Mouse (Mus musculus): ENCODE data around the gene Zfhx3. TPM values are rescaled to one million over a fixed set of nuclear protein-coding genes. Genes with fewer than 3 reads are reported as not detected.

Gene Zfhx3
- polyA plus RNA-seq, 1 experiment from 2014 or later: 22.8 TPM

DNA sequence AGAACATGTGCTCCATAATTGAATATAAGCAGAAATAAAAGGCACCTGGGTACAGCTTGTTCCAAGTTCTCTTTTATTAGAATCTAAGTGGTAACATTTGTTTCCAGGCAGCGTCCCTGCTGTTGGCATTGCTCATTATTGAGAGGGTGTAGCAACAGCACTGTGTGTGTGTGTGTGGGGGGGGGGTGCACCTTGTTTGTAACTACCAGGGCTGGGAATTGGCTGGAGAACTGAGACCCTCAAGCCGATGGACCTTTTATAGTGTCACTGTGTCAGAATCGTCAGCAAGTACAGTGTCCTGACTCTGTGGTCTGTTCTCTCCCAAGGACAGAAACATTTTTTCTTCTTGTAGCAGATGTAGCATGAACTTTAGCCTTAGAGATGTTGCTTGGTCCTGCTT is 77.2 kb downstream of the Zfhx3 start:
- ATAC-seq (ENCODE audit: low FRiP score): no peak
- Histone ChIP-seq H3K36me3 (no peaks in the 10 kb centered on the region), H3K4me2 (no peak overlapping the region), H3K4me3 (replicated peaks) (no peak overlapping the region), H3K27me3 (replicated peaks) (no peaks in the 10 kb centered on the region), H3K9ac (replicated peaks) (no peak overlapping the region), H3K9me3 (replicated peaks) (no peaks in the 10 kb centered on the region), H3K4me1 (0 out of 2 replicates have a peak, but pooled peaks cover 4% of the 10 kb centered on the region), H3K27ac (replicated peaks) (no peak overlapping the region)
- 69% methylated on average over 3 of the region's 3 CpGs for WGBS

DNA sequence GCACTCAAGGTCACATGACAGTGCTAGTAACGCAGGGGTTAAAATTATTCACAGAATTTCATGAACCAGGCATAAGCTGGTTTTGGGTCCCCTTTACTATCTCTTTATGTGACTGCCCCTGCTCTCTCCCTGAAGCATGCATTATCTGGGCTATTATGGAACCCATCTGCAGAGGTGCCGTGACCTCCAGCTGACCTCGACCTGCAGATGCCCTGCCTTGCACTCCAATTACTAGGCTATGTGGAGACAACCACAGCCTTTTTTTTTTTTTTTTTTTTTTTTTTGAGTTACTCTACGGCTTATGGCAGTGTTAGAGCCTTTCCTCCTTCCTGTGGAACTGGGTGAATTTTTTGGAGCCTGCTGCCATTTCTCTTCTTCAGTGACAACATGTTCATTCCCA is 80.0 kb downstream of the Zfhx3 start:
- Histone ChIP-seq H3K4me3 (replicated peaks) (no peak overlapping the region), H3K27ac (replicated peaks) (no peak overlapping the region), H3K27me3 (replicated peaks) (no peaks in the 10 kb centered on the region), H3K4me2 (no peak overlapping the region), H3K9me3 (replicated peaks) (no peaks in the 10 kb centered on the region), H3K9ac (replicated peaks) (no peak overlapping the region), H3K4me1 (peaks cover 8% of the 10 kb centered on the region), H3K36me3 (no peaks in the 10 kb centered on the region)
- no peak for ATAC-seq (ENCODE audit: low FRiP score)
- 54% methylated on average over 4 of the region's 4 CpGs for WGBS

DNA sequence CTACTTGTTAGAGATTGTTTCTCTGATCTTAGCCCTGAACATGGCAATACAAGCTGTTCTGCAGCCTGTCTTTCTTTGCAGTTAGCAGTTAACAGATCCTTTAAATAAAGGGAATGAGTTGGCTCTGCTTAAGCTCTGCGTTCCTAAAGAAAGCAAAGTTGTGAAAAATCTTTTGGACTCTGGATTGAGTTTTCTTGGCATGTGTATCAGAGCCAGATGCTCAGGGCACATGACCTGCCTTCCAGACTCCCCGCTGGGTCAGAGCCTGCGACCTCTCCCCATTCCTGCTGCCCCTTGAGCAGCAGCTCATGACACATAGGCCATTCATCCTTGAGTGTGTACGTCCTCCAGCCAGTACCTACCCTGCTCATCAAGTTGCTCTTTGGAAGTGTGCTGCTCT is 81.9 kb downstream of the Zfhx3 start:
- Histone ChIP-seq H3K9me3 (replicated peaks) (no peaks in the 10 kb centered on the region), H3K27ac (replicated peaks) (no peak overlapping the region), H3K4me1 (peaks cover 19% of the 10 kb centered on the region), H3K4me3 (replicated peaks) (no peak overlapping the region), H3K4me2 (no peak overlapping the region), H3K27me3 (replicated peaks) (no peaks in the 10 kb centered on the region), H3K9ac (replicated peaks) (no peak overlapping the region), H3K36me3 (no peaks in the 10 kb centered on the region)
- 79% methylated on average over 4 of the region's 4 CpGs for WGBS
- no peak for ATAC-seq (ENCODE audit: low FRiP score)

DNA sequence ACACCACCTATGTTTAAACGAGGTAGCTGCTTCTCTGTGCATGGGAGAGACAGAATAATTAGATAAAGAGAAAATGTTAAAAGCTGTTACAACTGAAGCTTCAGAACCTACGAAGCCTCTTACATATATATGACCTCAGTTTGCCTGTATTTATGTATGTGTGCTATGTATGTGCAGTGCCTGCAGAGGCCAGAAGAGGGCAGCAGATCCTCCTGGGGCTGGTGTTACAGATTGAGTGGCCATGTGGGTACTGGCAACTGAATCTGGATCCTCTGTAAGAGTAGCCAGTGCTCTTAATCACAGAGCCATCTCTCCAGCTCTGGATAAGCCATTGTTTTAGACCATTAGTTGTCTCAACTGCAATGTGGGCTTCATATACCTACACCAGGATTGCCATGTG is 82.8 kb downstream of the Zfhx3 start:
- no peak overlapping the region for H3K4me2 ChIP-seq
- H3K27ac ChIP-seq (replicated peaks): no peak overlapping the region
- H3K9me3 ChIP-seq (replicated peaks): no peaks in the 10 kb centered on the region
- no peak overlapping the region for H3K9ac ChIP-seq (replicated peaks)
- no peaks in the 10 kb centered on the region for H3K27me3 ChIP-seq (replicated peaks)
- no peaks in the 10 kb centered on the region for H3K36me3 ChIP-seq
- ATAC-seq (ENCODE audit: low FRiP score): no peak
- no peak overlapping the region for H3K4me3 ChIP-seq (replicated peaks)
- 88% methylated on average over 2 of the region's 2 CpGs for WGBS
- peaks cover 19% of the 10 kb centered on the region for H3K4me1 ChIP-seq

DNA sequence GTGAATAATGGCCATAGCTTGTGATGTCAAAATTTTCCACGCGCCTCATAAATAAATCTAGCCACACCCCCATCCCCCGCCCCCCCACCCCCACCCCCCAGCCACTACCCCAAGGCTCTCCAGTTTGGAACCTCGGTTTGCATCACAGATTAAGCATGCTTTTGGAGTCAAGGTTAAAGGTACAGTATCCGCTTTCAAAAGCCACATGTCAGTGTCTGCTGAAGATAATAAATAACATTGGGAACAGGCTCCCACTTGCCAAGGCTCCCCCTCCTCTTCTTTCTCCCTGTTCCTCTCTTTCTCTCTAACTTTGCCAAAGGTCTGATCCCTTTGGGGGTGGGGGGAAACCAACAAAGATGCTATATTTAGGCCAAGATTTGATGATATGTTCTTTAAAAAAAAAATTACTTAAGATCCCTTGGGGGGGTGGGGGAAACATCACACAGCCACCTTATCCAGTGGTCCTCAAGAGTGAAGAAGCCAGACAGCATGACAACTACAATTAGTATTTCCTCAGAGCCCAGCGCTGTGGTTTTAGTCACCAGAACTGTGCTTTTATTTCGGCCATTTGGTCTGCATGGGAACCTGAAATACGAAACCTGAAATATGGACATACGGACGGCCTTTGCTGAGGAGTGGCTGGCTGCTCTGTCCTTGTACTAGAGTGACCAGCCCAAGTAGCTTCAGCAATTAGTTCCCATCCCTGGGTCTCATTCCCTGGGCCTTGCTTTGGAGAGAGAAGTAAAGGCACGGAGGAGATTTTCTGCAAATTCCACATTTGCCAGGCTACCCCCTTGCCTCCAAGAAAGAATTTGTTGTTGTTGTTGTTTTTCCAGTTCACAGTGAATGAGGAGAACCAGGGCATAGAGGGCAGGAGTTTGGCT is 84.4 kb downstream of the Zfhx3 start:
- Histone ChIP-seq H3K4me2 (peak overlapping the region; percentile 50), H3K36me3 (no peaks in the 10 kb centered on the region), H3K27me3 (replicated peaks) (no peaks in the 10 kb centered on the region), H3K9me3 (replicated peaks) (no peaks in the 10 kb centered on the region), H3K27ac (replicated peaks) (0 out of 2 replicates have a peak overlapping the region, but pooled peaks have one; percentile 23), H3K4me1 (peaks cover 19% of the 10 kb centered on the region), H3K4me3 (replicated peaks) (no peak overlapping the region), H3K9ac (replicated peaks) (no peak overlapping the region)
- ATAC-seq (ENCODE audit: low FRiP score): no peak
- 67% methylated on average over 11 of the region's 11 CpGs for WGBS

DNA sequence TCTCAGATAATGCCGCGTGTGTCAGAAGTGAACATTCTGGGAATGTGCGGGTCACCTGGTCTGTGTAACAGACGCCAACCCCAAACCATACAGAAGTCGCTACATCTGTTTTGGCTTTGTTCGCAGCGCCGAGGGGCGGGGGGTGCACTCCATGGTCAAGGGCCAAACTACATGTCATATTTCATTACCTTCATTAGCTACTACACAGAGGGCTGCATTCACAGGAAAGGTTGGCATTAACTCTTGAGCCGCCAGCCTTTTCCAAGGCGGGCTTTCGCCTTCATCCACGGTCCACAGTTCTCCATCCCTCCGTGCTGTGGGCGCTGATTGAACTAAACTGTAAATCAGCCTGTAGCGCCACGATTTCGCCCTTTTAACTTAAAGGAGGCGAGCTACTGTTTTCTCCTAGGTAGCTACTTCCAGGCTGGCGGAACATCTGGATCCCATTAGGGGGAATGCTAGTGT is 85.1 kb downstream of the Zfhx3 start:
- no peaks in the 10 kb centered on the region for H3K27me3 ChIP-seq (replicated peaks)
- no peaks in the 10 kb centered on the region for H3K36me3 ChIP-seq
- no peaks in the 10 kb centered on the region for H3K9me3 ChIP-seq (replicated peaks)
- H3K4me3 ChIP-seq (replicated peaks): peak overlapping the region; percentile 16
- WGBS: 32% methylated on average over 20 of the region's 20 CpGs
- H3K9ac ChIP-seq (replicated peaks): no peak overlapping the region
- peaks cover 19% of the 10 kb centered on the region for H3K4me1 ChIP-seq
- H3K27ac ChIP-seq (replicated peaks): no peak overlapping the region
- peak overlapping the region; percentile 50 for H3K4me2 ChIP-seq
- no peak for ATAC-seq (ENCODE audit: low FRiP score)

DNA sequence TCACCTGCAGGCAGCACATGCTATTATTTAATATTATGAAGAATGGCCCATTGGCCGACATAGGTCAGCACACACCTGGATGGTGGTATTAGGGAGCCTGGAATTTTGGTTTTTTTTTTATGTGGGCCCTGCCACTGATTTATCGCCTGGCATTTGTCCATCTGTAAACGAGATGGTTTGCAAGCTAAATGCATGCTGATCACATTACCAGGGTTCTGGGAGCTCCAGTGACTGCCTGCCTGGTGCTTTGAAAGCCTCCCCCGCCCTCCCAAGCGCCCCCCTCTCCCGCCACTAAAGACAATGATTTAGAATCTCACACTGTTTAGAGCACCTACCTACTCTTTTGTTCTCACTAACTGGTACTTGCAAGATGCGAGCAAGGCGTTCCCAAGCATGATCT is 86.0 kb downstream of the Zfhx3 start:
- Histone ChIP-seq H3K4me1 (peaks cover 19% of the 10 kb centered on the region), H3K27ac (replicated peaks) (no peak overlapping the region), H3K36me3 (no peaks in the 10 kb centered on the region), H3K4me2 (no peak overlapping the region), H3K4me3 (replicated peaks) (no peak overlapping the region), H3K9ac (replicated peaks) (no peak overlapping the region), H3K27me3 (replicated peaks) (no peaks in the 10 kb centered on the region), H3K9me3 (replicated peaks) (no peaks in the 10 kb centered on the region)
- no peak for ATAC-seq (ENCODE audit: low FRiP score)
- 42% methylated on average over 8 of the region's 8 CpGs for WGBS

DNA sequence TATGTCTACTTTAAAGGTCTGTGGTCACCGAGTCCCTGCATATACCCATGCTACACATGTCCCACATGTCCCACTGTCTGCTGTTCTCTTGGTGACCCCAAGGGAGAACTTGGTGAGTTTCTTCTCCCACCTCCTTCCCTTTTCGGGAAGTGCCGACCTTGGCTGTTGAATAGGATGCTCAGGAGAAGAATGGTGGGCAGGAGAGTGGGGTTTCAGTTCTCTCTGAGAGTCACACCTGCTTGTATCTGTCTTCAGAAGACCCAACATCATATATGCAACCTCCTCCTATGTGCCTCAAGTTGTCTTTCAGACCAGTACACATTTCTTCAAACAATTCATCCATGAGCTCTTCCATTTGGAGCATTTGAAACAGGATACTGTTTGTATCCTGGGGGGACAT is 88.7 kb downstream of the Zfhx3 start:
- H3K27me3 ChIP-seq (replicated peaks): no peaks in the 10 kb centered on the region
- H3K4me1 ChIP-seq: peaks cover 19% of the 10 kb centered on the region
- WGBS: 83% methylated on average over 3 of the region's 3 CpGs
- H3K36me3 ChIP-seq: no peaks in the 10 kb centered on the region
- H3K4me2 ChIP-seq: no peak overlapping the region
- no peak overlapping the region for H3K4me3 ChIP-seq (replicated peaks)
- H3K9ac ChIP-seq (replicated peaks): no peak overlapping the region
- no peaks in the 10 kb centered on the region for H3K9me3 ChIP-seq (replicated peaks)
- H3K27ac ChIP-seq (replicated peaks): no peak overlapping the region
- no peak for ATAC-seq (ENCODE audit: low FRiP score)

DNA sequence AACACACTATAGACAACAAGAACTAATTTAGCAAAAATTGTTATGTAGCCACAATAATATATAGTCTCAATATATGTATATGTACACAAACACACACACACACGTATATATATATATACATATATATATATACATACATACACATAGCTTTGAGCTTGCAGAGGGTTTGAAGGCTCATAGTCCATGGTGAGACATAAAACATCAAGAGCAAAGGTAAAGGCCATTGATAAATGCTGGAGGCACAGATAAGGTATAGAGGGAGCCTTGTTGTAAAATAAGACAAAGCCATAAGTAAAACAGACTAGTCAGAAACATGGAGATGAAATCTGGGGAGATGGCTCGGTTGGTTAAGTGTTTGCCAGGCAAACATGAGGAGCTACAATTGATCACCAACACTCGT is 91.6 kb downstream of the Zfhx3 start:
- Histone ChIP-seq H3K9me3 (replicated peaks) (no peaks in the 10 kb centered on the region), H3K4me2 (no peak overlapping the region), H3K4me1 (no peaks in the 10 kb centered on the region), H3K27ac (replicated peaks) (no peak overlapping the region), H3K9ac (replicated peaks) (no peak overlapping the region), H3K36me3 (no peaks in the 10 kb centered on the region), H3K27me3 (replicated peaks) (no peaks in the 10 kb centered on the region), H3K4me3 (replicated peaks) (no peak overlapping the region)
- 87% methylated on average over 3 of the region's 3 CpGs for WGBS
- ATAC-seq (ENCODE audit: low FRiP score): no peak

DNA sequence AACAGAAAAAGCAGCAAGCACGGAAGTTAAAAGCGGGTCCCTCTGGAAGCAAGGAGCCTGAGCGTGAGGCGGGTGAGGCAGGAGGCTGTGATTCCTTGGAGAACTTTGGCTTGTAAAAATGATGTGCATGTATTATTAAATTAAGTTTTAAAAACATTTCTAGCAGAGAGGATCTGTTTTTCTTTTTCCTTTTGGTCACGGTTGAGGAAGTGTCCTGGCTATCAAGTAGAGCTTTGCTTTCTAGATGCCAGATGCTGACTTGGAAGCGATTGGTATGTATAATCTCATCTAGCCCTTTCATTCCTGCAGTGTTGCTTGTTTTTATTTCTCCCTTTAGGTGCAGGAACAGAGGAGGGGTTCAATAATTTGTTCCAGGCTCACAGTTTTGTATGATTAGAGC is 92.3 kb downstream of the Zfhx3 start:
- WGBS: 70% methylated on average over 6 of the region's 6 CpGs
- Histone ChIP-seq H3K9ac (replicated peaks) (no peak overlapping the region), H3K36me3 (no peaks in the 10 kb centered on the region), H3K9me3 (replicated peaks) (no peaks in the 10 kb centered on the region), H3K27ac (replicated peaks) (no peak overlapping the region), H3K27me3 (replicated peaks) (no peaks in the 10 kb centered on the region), H3K4me3 (replicated peaks) (no peak overlapping the region), H3K4me2 (no peak overlapping the region), H3K4me1 (no peaks in the 10 kb centered on the region)
- no peak for ATAC-seq (ENCODE audit: low FRiP score)

DNA sequence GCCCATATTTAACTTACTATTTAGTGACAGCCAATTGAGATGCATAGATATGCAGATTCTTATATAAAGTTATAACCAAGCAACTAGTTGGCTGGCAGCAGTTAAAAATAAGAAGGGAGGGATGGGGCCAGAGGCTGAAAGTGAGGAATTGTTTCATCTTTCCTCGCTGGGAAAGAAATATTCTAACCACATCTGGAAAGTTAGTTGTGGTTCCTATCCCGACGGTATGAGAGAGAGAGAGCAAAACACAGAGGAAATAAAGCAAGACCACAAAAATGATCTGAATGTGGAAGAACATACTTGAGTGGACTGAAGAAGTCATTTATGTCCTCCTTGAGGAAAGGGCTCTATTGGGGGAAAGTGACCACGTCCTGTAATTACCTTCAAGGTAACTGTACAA is 101.2 kb downstream of the Zfhx3 start:
- no peak overlapping the region for H3K27ac ChIP-seq (replicated peaks)
- no peak overlapping the region for H3K4me2 ChIP-seq
- H3K36me3 ChIP-seq: no peaks in the 10 kb centered on the region
- H3K4me3 ChIP-seq (replicated peaks): no peak overlapping the region
- H3K4me1 ChIP-seq: peaks cover 11% of the 10 kb centered on the region
- no peaks in the 10 kb centered on the region for H3K9me3 ChIP-seq (replicated peaks)
- H3K9ac ChIP-seq (replicated peaks): no peak overlapping the region
- no peaks in the 10 kb centered on the region; the same call in 1 of the 2 replicates for H3K27me3 ChIP-seq (replicated peaks)
- no peak for ATAC-seq (ENCODE audit: low FRiP score)
- 88% methylated on average over 4 of the region's 4 CpGs for WGBS

DNA sequence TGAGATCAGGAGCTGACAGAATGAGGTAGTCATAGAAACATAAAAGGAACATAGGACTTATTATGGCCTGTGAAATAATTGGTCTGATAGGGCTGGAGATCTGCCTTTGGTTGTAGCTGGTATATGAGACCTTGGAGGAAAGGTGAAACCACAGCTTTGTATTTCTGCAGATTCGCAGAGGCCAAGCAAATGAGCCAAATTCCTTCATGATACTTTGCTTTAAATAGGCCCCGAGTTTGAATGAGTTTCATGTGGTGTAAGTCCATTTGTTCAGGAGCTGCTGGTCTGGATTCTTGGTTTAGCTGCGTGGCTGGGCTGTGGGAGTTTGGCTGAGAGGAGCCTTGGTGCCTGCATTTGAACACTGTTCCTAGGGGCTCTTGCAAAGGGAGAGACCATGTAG is 101.7 kb downstream of the Zfhx3 start:
- H3K27ac ChIP-seq (replicated peaks): no peak overlapping the region
- no peaks in the 10 kb centered on the region for H3K36me3 ChIP-seq
- 88% methylated on average over 3 of the region's 3 CpGs for WGBS
- no peak overlapping the region for H3K9ac ChIP-seq (replicated peaks)
- H3K4me2 ChIP-seq: no peak overlapping the region
- peaks cover 11% of the 10 kb centered on the region for H3K4me1 ChIP-seq
- H3K9me3 ChIP-seq (replicated peaks): no peaks in the 10 kb centered on the region
- no peak for ATAC-seq (ENCODE audit: low FRiP score)
- H3K4me3 ChIP-seq (replicated peaks): no peak overlapping the region
- no peaks in the 10 kb centered on the region; the same call in 1 of the 2 replicates for H3K27me3 ChIP-seq (replicated peaks)
